Mouse (Mus musculus) bone marrow, adult 2 months (tissue): ENCODE measurements around the gene Nme3. TPM values are rescaled to one million over a fixed set of nuclear protein-coding genes. Genes with fewer than 3 reads are reported as not detected.

Experiments used
- H3K27ac ChIP-seq: fragments of 200-500 bp; 2 replicates; pipeline ENCODE4 v1.5.1; 2012; ENCODE audit warnings: low read depth, mild to moderate bottlenecking, control low read depth, inconsistent platforms, low read length; ENCODE audit not compliant: control insufficient read depth, poor library complexity, insufficient read depth
- H3K4me1 ChIP-seq: fragments of 200-500 bp; 2 replicates; pipeline ENCODE4 v1.6.1; 2011; ENCODE audit warnings: low read length; ENCODE audit not compliant: control insufficient read depth, insufficient read depth
- H3K4me3 ChIP-seq: fragments of 200-500 bp; replicated peaks from 2 replicates; pipeline ENCODE3; 2011; ENCODE audit warnings: mild to moderate bottlenecking, low read depth, low read length, control low read depth; ENCODE audit not compliant: control insufficient read depth
- CTCF ChIP-seq: fragments of 200-500 bp; IDR thresholded peaks from 2 replicates; pipeline ENCODE4 v1.5.1; 2011; ENCODE audit warnings: low read length, control low read depth; ENCODE audit not compliant: control insufficient read depth, insufficient read depth
- POLR2A ChIP-seq: fragments of 200-500 bp; IDR thresholded peaks from 2 replicates; pipeline ENCODE4 v1.6.1; 2011; ENCODE audit warnings: low read depth, mild to moderate bottlenecking, control low read depth, low read length, borderline replicate concordance; ENCODE audit not compliant: control insufficient read depth
- WGBS: fragments of 180-500 bp; shearing (Covaris S2); methylation state at CpG from one replicate; pipeline ENCODE4 v1.1.7; 2018; 5-methylcytosine and 5-hydroxymethylcytosine counted together
- polyA plus RNA-seq: library from polyadenylated mRNA; stranded (reverse); fragments of >200 nt; gene quantifications from 2 replicates; pipeline ENCODE4 v1.2.4, GENCODE M21; 2011; ENCODE audit warnings: low replicate concordance; ENCODE audit not compliant: missing spikeins, insufficient read depth, insufficient read length

Gene Nme3
- polyA plus RNA-seq, 1 experiment, result 64.3 TPM

- Histone ChIP-seq H3K4me3 (no peak overlapping the region), H3K4me1 (peaks cover 4% of the 10 kb centered on the region; the same call in 1 of the 2 replicates), H3K27ac (no peak overlapping the region)
- no peak for TF ChIP-seq POLR2A
- 0 out of 2 replicates have a peak, but pooled peaks have one; percentile 1 for TF ChIP-seq CTCF
- WGBS, result 85% methylated on average over 5 of the region's 5 CpGs
These were observed 2.9 kb downstream of the Nme3 start for GRCm38 (mm10) chr17:24899153-24899552.

GRCm38 (mm10) chr17:24900014-24900413, 3.7 kb downstream of the Nme3 start:
- 94% methylated on average over 6 of the region's 6 CpGs for WGBS
- Histone ChIP-seq H3K4me1 (peaks cover 4% of the 10 kb centered on the region; the same call in 1 of the 2 replicates), H3K4me3 (no peak overlapping the region), H3K27ac (no peak overlapping the region)
- TF ChIP-seq POLR2A (no peak), CTCF (no peak)

- H3K4me1 ChIP-seq, result peaks cover 4% of the 10 kb centered on the region; the same call in 1 of the 2 replicates
- TF ChIP-seq CTCF (no peak), POLR2A (no peak)
- H3K4me3 ChIP-seq, result no peak overlapping the region
- H3K27ac ChIP-seq, result peak overlapping the region; percentile 39
- 84% methylated on average over 5 of the region's 5 CpGs for WGBS
These were observed 5.8 kb downstream of the Nme3 start for GRCm38 (mm10) chr17:24902124-24902523.

GRCm38 (mm10) chr17:24902671-24903474, 6.6 kb downstream of the Nme3 start:
- Histone ChIP-seq H3K27ac (peak overlapping the region; percentile 85), H3K4me1 (peaks cover 4% of the 10 kb centered on the region; the same call in 1 of the 2 replicates), H3K4me3 (peak overlapping the region; percentile 13)
- TF ChIP-seq POLR2A (no peak), CTCF (peak; percentile 57)
- WGBS, result 52% methylated on average over 9 of the region's 9 CpGs

GRCm38 (mm10) chr17:24903767-24904166, 7.5 kb downstream of the Nme3 start:
- TF ChIP-seq CTCF (no peak), POLR2A (no peak)
- WGBS, result 94% methylated on average over 9 of the region's 9 CpGs
- Histone ChIP-seq H3K4me3 (no peak overlapping the region), H3K27ac (peak overlapping the region; percentile 18; the same call in 1 of the 2 replicates), H3K4me1 (peaks cover 4% of the 10 kb centered on the region; the same call in 1 of the 2 replicates)

- Histone ChIP-seq H3K27ac (no peak overlapping the region), H3K4me1 (peaks cover 2% of the 10 kb centered on the region; the same call in 1 of the 2 replicates), H3K4me3 (no peak overlapping the region)
- WGBS, result 94% methylated on average over 2 of the region's 2 CpGs
- TF ChIP-seq POLR2A (no peak), CTCF (no peak)
These were observed 11.3 kb downstream of the Nme3 start for GRCm38 (mm10) chr17:24907591-24907990.

- no peak overlapping the region for H3K4me3 ChIP-seq
- no peak overlapping the region for H3K27ac ChIP-seq
- H3K4me1 ChIP-seq, result no peaks in the 10 kb centered on the region
- no peak for TF ChIP-seq POLR2A
- no peak for TF ChIP-seq CTCF
These were observed 17.7 kb downstream of the Nme3 start for GRCm38 (mm10) chr17:24913984-24914383.

GRCm38 (mm10) chr17:24923246-24923645, 26.9 kb downstream of the Nme3 start:
- Histone ChIP-seq H3K4me1 (no peaks in the 10 kb centered on the region), H3K27ac (no peak overlapping the region), H3K4me3 (no peak overlapping the region)
- TF ChIP-seq POLR2A, result no peak
- no peak for TF ChIP-seq CTCF
- 88% methylated on average over 1 of the region's 1 CpGs for WGBS

- 81% methylated on average over 1 of the region's 1 CpGs for WGBS
- Histone ChIP-seq H3K27ac (no peak overlapping the region), H3K4me3 (no peak overlapping the region), H3K4me1 (no peaks in the 10 kb centered on the region)
- TF ChIP-seq CTCF (no peak), POLR2A (no peak)
These were observed 33.2 kb downstream of the Nme3 start for GRCm38 (mm10) chr17:24929506-24929905.
